Mouse (Mus musculus): ENCODE measurements at regions not wholly inside any gene's neighbourhood (a gene's known extent, or its start where the extent isn't known, plus 50 kb on each side); places are given as distances from the start of the nearest gene placed in this dataset.
A peak's percentile ranks its signal among the peaks of the same experiment; 100 is the strongest.

GRCm38 (mm10) chr10:99366162-99366561 lies 103.1 kb downstream of the Dusp6 start:
- no peak for DNase-seq
- intact Hi-C loops (cut with DNase I): no loop called here

- DNase-seq: no peak
- intact Hi-C loops (cut with DNase I): no loop called here
Measured at GRCm38 (mm10) chr10:99367757-99368156, 104.7 kb downstream of the Dusp6 start.

- intact Hi-C loops (cut with DNase I): no loop called here
- DNase-seq: no peak
Measured at GRCm38 (mm10) chr10:99375101-99375500, 112.1 kb downstream of the Dusp6 start.

DNA sequence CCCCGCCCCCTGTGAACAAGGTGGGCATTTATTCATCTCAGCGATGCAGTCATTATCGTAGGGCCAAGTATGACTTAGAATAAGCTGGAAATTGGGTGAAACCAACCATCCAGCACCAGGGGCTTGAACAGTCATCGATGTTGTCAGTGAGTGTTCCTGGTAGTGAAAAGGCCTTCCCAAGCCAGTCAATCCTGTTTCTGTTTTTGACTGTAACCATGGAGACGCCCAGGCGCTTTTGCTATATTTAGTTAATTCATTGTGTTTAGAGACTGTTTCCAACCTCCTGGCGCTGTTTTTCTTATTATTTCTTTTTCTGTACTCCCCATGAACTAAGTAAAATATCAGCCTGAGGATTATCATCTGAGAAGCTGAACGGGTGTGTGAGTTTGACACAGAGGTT lies 113.4 kb downstream of the Dusp6 start:
- no peak for DNase-seq
- intact Hi-C loops (cut with DNase I): no loop called here

DNA sequence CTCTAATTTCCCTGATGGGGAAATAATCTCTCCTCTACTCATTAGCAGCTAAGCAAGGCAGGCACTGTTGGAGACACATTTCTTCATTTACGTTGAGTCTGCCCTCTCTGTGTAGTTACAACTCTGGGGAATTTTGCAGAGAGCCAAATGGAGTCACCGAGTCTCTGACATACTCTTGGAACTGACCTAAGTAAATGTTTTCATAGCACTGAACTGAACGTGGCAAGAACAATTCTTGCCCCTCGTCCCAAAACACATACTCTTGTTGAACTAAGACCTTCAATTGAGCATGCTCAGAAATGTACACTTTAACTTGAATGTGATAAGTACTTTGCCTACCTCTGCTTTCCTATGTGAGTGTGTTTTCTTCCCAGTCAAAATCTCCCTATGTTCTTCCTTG lies 114.5 kb downstream of the Dusp6 start:
- intact Hi-C loops (cut with DNase I): no loop called here
- DNase-seq: no peak

- intact Hi-C loops (cut with DNase I): no loop called here
Measured at GRCm38 (mm10) chr10:99379156-99379555, 116.1 kb downstream of the Dusp6 start.

GRCm38 (mm10) chr10:99380170-99380569 lies 117.1 kb downstream of the Dusp6 start:
- DNase-seq: no peak
- intact Hi-C loops (cut with DNase I): no loop called here

More at GRCm38 (mm10) chr10:99379156-99379555, 116.1 kb downstream of the Dusp6 start:
- DNase-seq: no peak

GRCm38 (mm10) chr10:99383028-99383427 lies 120.0 kb downstream of the Dusp6 start:
- intact Hi-C loops (cut with DNase I): no loop called here
- DNase-seq: peak; percentile 28

GRCm38 (mm10) chr10:99384366-99384765 lies 121.3 kb downstream of the Dusp6 start:
- intact Hi-C loops (cut with DNase I): no loop called here
- no peak for DNase-seq

- DNase-seq: no peak
- intact Hi-C loops (cut with DNase I): no loop called here
Measured at GRCm38 (mm10) chr10:99384851-99385250, 121.8 kb downstream of the Dusp6 start.

GRCm38 (mm10) chr10:99385854-99386253 lies 122.8 kb downstream of the Dusp6 start:
- intact Hi-C loops (cut with DNase I): no loop called here

DNA sequence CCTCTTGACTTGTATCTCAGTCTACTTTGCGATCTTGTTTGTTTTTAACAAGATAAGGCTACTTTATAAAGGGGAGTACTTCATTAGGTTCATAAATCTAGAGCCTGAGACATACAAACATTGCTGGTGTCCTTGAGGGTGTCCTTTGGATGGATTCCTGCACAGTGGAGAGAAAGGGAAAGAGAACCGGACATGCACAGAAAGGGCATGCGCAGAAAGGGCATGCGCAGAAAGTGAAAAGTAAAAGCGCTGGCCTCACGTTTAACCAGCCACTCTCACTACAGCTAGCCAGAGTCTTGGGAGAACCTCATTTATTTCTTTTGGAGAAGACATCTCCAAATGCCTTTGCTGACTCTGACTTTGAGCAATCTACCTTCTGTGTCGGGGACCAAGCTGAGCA lies 125.5 kb downstream of the Dusp6 start:
- intact Hi-C loops (cut with DNase I): no loop called here
- no peak for DNase-seq

More at GRCm38 (mm10) chr10:99385854-99386253, 122.8 kb downstream of the Dusp6 start:
- DNase-seq: no peak

DNA sequence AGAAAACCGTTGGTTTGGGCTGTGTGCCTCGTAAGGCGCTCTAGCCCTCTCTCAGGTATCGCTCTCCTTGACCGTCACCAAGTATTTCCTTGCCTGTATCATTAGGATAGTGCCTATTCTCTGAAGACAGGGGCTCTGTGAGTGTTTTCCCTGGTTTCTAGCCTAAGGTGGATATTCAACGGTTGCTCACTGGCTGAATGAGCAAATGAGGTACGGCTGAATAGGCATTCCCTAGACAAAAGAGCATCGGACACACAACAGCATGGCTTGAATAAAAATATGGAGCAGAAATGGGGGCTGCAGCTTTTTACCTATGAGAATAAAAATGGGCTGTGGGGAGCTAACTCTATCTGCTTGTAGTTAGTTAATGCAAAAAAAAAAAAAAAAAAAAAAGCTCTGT lies 126.0 kb downstream of the Dusp6 start:
- no peak for DNase-seq
- intact Hi-C loops (cut with DNase I): no loop called here

DNA sequence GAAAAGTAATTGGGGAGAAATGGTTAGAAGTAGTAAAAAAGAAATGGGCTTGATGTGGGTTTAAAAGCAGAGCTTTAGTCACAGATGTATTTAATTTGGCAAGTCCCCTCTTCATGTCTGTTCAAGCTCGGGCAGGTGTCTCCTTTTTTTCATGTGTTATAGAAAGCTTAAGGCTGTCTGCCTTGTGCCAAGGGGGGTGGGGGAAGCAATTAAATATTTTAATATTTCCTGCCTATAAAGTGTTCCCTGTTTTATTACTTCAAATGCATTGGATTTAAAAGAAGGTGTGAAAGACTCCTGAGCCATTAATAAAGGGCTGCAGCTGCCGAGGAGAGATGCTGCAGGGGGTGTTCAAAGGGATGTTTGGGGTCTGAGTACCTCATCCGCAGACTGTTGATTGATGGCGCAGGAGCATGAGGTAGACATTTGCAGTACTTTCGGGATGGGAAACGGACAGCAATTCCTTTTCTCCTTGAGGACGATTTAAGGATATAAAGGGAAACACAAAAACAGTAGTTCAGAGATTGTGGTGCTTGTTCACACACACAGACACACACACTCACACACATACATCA lies 127.7 kb downstream of the Dusp6 start:
- no peak for DNase-seq
- intact Hi-C loops (cut with DNase I): no loop called here

GRCm38 (mm10) chr10:99391725-99392124 lies 128.7 kb downstream of the Dusp6 start:
- intact Hi-C loops (cut with DNase I): no loop called here
- no peak for DNase-seq

GRCm38 (mm10) chr10:99392979-99393378 lies 129.9 kb downstream of the Dusp6 start:
- intact Hi-C loops (cut with DNase I): no loop called here

DNA sequence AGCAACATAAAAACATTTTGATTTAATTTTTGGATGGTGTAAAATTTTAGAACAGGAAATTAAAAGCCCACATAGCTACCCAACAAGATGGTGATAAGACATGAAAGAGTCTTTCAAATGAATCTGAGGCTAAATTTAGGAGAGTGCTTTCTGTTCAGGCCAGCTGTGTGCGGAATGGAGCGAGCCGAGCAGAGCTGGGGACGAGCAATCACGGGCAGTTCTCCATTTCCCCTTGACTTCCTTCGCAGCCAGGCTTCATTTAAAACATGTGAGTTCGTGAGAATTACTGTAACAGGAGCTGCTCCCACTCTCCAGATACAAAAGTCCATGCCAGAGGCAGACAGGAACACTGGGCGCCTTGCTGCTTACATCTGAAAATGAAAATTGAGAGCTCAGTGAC lies 130.5 kb downstream of the Dusp6 start:
- DNase-seq: no peak
- intact Hi-C loops (cut with DNase I): no loop called here

More at GRCm38 (mm10) chr10:99392979-99393378, 129.9 kb downstream of the Dusp6 start:
- no peak for DNase-seq

- no peak for DNase-seq
- intact Hi-C loops (cut with DNase I): no loop called here
Measured at GRCm38 (mm10) chr10:99395411-99395810, 132.4 kb downstream of the Dusp6 start.

DNA sequence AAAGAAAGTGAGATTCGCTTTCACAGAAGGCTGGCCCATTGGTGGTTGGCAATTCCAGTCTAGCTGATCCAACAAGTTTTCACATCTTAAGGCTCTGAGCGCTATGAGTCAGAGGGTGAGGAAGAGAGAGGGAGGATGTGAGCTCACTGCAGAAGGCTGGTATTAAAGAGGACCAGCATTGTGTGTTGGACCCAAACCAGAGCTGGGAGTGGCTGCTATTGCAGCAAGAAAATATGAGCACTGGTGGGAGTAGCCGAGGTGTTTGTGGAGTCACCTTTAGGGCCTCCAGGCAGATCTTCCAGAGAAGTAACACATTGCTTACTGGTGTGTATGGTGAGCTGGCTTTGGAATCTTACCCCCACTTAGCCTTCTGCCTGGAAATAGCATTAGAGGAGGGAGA lies 133.6 kb downstream of the Dusp6 start:
- intact Hi-C loops (cut with DNase I): no loop called here

DNA sequence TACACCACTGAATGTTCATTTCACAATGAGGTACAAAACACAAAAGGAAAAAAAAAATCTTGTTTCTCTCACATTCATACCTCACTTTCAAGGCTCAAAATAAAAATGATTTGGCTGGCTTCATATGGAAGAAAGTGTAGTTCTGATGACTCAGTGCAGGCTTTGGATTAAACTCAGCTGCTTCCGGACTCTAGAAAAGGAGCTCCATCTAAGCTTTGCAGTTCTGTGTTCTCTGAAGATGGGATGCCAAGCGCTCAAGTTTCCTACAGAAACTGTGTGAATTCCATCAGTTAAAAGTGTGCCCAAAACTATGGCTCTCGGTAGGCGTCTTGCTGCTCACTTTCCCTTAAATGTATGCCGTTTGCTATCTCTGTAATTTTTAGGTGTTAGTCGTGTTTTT lies 137.0 kb downstream of the Dusp6 start:
- DNase-seq: no peak
- intact Hi-C loops (cut with DNase I): no loop called here

More for the DNA sequence above, 133.6 kb downstream of the Dusp6 start:
- no peak for DNase-seq

GRCm38 (mm10) chr10:99406764-99407163 lies 143.7 kb downstream of the Dusp6 start:
- intact Hi-C loops (cut with DNase I): no loop called here
- DNase-seq: no peak

DNA sequence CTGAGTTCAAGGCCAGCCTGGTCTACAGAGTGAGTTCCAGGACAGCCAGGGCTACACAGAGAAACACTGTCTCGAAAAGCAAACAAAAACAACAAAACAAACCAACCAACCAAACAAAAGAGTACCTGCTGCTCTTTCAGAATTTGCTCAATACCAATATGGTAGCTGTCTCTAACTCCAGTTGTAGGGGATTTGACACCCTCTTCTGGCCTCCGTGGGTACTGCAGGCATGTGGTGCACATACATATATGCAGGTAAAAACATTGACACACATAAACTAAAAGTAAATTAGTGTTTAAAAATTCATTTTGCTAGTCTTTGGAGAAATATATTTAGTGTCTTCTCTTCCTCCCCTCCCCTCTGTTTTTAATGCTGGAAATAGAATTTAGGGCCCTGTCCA lies 145.8 kb downstream of the Dusp6 start:
- DNase-seq: no peak
- intact Hi-C loops (cut with DNase I): no loop called here

- no peak for DNase-seq
- intact Hi-C loops (cut with DNase I): no loop called here
Measured at GRCm38 (mm10) chr10:99409744-99410143, 146.7 kb downstream of the Dusp6 start.
